In the genomic region with DNA sequence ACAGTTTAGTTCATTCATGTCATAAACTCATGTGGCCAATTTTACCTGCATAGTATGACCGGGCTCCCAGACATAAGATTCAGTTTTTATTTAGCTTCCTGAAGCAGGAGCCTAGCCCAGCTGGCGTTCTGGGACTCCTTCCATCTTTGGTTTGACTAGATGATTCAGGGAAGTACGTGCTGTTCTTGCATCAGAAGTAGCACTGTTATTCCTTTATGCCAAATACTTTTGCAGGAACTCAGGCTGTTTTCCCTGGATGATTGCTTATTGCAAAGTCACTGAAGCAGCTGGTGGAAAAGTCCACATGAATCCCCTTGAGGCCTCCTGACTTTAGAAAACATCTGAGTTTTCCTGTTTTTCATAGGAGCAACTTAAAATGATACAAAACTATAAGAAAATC, we compare ENCODE assay signal across 9 mouse cellular contexts.
DNase-seq lines count a peak whose midpoint lies in the region; ATAC-seq and TF ChIP-seq lines count a peak whose summit lies in the region.
"Had no signal": no experiment of that assay in that cellular context is flagged by ENCODE, and none has a peak within 500 bp of the region (broad histone marks: within the 10 kb centered on the region; RNA-seq: fewer than 3 reads in every experiment).

No protein-coding gene starts in this region.

- H3K27me3 ChIP-seq in liver, embryonic 11.5 days (replicated peaks; ENCODE audit: control insufficient read depth, insufficient read depth, low read length), result no peaks in the 10 kb centered on the region

- no peak for ATAC-seq in liver, embryonic 11.5 days (replicated peaks; ENCODE audit: low FRiP score)

- no peaks in the 10 kb centered on the region for H3K36me3 ChIP-seq in liver, embryonic 11.5 days (ENCODE audit: control insufficient read depth, insufficient read depth, low read length)

- H3K4me2 ChIP-seq in liver, embryonic 11.5 days, result no peak overlapping the region

- DNase-seq in left cerebral cortex, adult 11 months (ENCODE audit: low spot score), result peak; percentile 59
- no peak for DNase-seq in left cerebral cortex, postnatal 4 days
- peak; percentile 63 to 74 for DNase-seq in heart, adult 9 months (ENCODE audit: low spot score in 2 of 2)
- peak; percentile 28 to 59 for DNase-seq in left cerebral cortex, adult 2 months (ENCODE audit: extremely low spot score in 1 of 2, low spot score in 2 of 2)
- no peak for DNase-seq in liver, embryonic 11.5 days (ENCODE audit: low spot score)
- DNase-seq in urinary bladder, postnatal 25 days (ENCODE audit: low spot score), result no peak
- no peak for DNase-seq in adrenal gland, postnatal 4 days (ENCODE audit: low spot score in 2 of 2)
- DNase-seq in cerebellum, adult 9-10 months, result no peak
- DNase-seq: adrenal gland, postnatal 14 days had no signal

- H3K4me1 ChIP-seq in liver, embryonic 11.5 days (replicated peaks; ENCODE audit: control insufficient read depth, insufficient read depth, low read length), result no peaks in the 10 kb centered on the region

- no peaks in the 10 kb centered on the region for H3K9me3 ChIP-seq in liver, embryonic 11.5 days (ENCODE audit: control insufficient read depth, low read length)

- H3K27ac ChIP-seq in left cerebral cortex, adult 2 months, result peak overlapping the region; percentile 77
- H3K27ac ChIP-seq in liver, embryonic 11.5 days (ENCODE audit: low read depth, low read length), result no peak overlapping the region

- 71% methylated on average over 3 of the region's 3 CpGs for WGBS in liver, embryonic 11.5 days

- intact Hi-C loops in left cerebral cortex, postnatal 4 days (cut with DNase I), result loop anchor here (10.0 kb wide), 1 partner anchor 69 kb away; no protein-coding TSS in a partner anchor
- intact Hi-C loops in left cerebral cortex, adult 2 months (cut with DNase I), result loop anchor here (5.0 to 10.0 kb wide), 3 partner anchors 269 to 639 kb away; no protein-coding TSS in a partner anchor

- no peak overlapping the region for H3K9ac ChIP-seq in liver, embryonic 11.5 days (ENCODE audit: low read depth, low read length)

- H3K4me3 ChIP-seq in left cerebral cortex, adult 2 months, result no peak overlapping the region
- no peak overlapping the region for H3K4me3 ChIP-seq in liver, embryonic 11.5 days (ENCODE audit: low read depth, low read length)

- no peak for TF ChIP-seq CTCF in left cerebral cortex, adult 2 months (IDR thresholded peaks at IDR 0.05)

Comparison
In these comparisons a context has a peak if more than half of its experiments do, and no peak if none do; other contexts are left out.
1. DNase-seq: peak in left cerebral cortex, adult 11 months (single experiment), heart, adult 9 months (2 of 2) and left cerebral cortex, adult 2 months (2 of 2); none in left cerebral cortex, postnatal 4 days (single experiment), liver, embryonic 11.5 days (single experiment), urinary bladder, postnatal 25 days (single experiment), adrenal gland, postnatal 4 days (0 of 2) and cerebellum, adult 9-10 months (single experiment).